Mouse (Mus musculus) frontal cortex, postnatal 10 days (tissue): ENCODE results near the gene Pik3ap1.
"Not testable (repeated sequence)": the region's sequence is repeated elsewhere in the genome, so short reads cannot be mapped to it uniquely, and the experiment has no call there.

Experiments
- DNase-seq, 2 experiments: peaks; one replicate each; pipeline ENCODE4 v3.0.0; 2022; ENCODE audit warnings: low spot score in 2 of 2, mixed read lengths in 1 of 2

Gene Pik3ap1

GRCm38 (mm10) chr19:41384922-41385508 lies at the start of gene Pik3ap1:
Pik3ap1 (minus strand) TSS chr19:41385102.
- peak; percentile 18 to 21 for DNase-seq

- DNase-seq: not testable (repeated sequence)
Observed at GRCm38 (mm10) chr19:41431512-41432164, 46.7 kb upstream of the Pik3ap1 start.

- DNase-seq: not testable (repeated sequence)
Observed at GRCm38 (mm10) chr19:41425927-41426772, 41.2 kb upstream of the Pik3ap1 start.

- no peak for DNase-seq
Observed at GRCm38 (mm10) chr19:41421264-41421663, 36.4 kb upstream of the Pik3ap1 start.

- DNase-seq: no peak
Observed at GRCm38 (mm10) chr19:41418786-41419185, 33.9 kb upstream of the Pik3ap1 start.

GRCm38 (mm10) chr19:41417995-41418394 lies 33.1 kb upstream of the Pik3ap1 start:
- no peak for DNase-seq

GRCm38 (mm10) chr19:41416201-41416600 lies 31.3 kb upstream of the Pik3ap1 start:
- no peak for DNase-seq

- DNase-seq: no peak
Observed at GRCm38 (mm10) chr19:41402603-41403002, 17.7 kb upstream of the Pik3ap1 start.

GRCm38 (mm10) chr19:41390856-41391255 lies 6.0 kb upstream of the Pik3ap1 start:
- DNase-seq: no peak

- DNase-seq: no peak
Observed at GRCm38 (mm10) chr19:41389351-41389750, 4.4 kb upstream of the Pik3ap1 start.

- no peak for DNase-seq
Observed at GRCm38 (mm10) chr19:41388242-41388641, 3.3 kb upstream of the Pik3ap1 start.

- DNase-seq: no peak
Observed at GRCm38 (mm10) chr19:41387262-41387661, 2.4 kb upstream of the Pik3ap1 start.

- no peak for DNase-seq
Observed at GRCm38 (mm10) chr19:41384406-41384851, 473 bp downstream of the Pik3ap1 start.

- DNase-seq: no peak
Observed at GRCm38 (mm10) chr19:41382391-41382978, 2.4 kb downstream of the Pik3ap1 start.

- DNase-seq: no peak
Observed at GRCm38 (mm10) chr19:41381581-41382239, 3.2 kb downstream of the Pik3ap1 start.

- DNase-seq: no peak
Observed at GRCm38 (mm10) chr19:41379195-41379594, 5.7 kb downstream of the Pik3ap1 start.

GRCm38 (mm10) chr19:41375791-41376190 lies 9.1 kb downstream of the Pik3ap1 start:
- no peak for DNase-seq

- DNase-seq: no peak
Observed at GRCm38 (mm10) chr19:41375096-41375495, 9.8 kb downstream of the Pik3ap1 start.

- DNase-seq: no peak
Observed at GRCm38 (mm10) chr19:41374658-41375057, 10.2 kb downstream of the Pik3ap1 start.

GRCm38 (mm10) chr19:41372322-41372721 lies 12.6 kb downstream of the Pik3ap1 start:
- no peak for DNase-seq

- no peak for DNase-seq
Observed at GRCm38 (mm10) chr19:41371373-41371772, 13.5 kb downstream of the Pik3ap1 start.
